Mouse (Mus musculus) adrenal gland, postnatal 0 days (tissue): Measurements from ENCODE around the gene Tmsb15b2. TPM values are rescaled to one million over a fixed set of nuclear protein-coding genes. Genes with fewer than 3 reads are reported as not detected.

Experiments used
- polyA plus RNA-seq: library from polyadenylated mRNA; unstranded; fragments of >200 nt; fragmentation: Nextera tagmentation; extraction: Ambion mirVana; gene quantifications from 2 replicates; pipeline ENCODE4 v1.2.1, GENCODE M21; 2015

Gene Tmsb15b2
- 124 and 252 TPM in 2 replicates for polyA plus RNA-seq

GRCm38 (mm10) chrX:136975397-136975796 is at the start of gene Tmsb15b2:
Gene Tmsb15b2 (minus strand): TSS chrX:136975497.

GRCm38 (mm10) chrX:136992978-136993547 is 17.8 kb upstream of the Tmsb15b2 start, which contains the start of gene Zcchc18:
Gene Zcchc18 (plus strand): TSS chrX:136993155.

DNA sequence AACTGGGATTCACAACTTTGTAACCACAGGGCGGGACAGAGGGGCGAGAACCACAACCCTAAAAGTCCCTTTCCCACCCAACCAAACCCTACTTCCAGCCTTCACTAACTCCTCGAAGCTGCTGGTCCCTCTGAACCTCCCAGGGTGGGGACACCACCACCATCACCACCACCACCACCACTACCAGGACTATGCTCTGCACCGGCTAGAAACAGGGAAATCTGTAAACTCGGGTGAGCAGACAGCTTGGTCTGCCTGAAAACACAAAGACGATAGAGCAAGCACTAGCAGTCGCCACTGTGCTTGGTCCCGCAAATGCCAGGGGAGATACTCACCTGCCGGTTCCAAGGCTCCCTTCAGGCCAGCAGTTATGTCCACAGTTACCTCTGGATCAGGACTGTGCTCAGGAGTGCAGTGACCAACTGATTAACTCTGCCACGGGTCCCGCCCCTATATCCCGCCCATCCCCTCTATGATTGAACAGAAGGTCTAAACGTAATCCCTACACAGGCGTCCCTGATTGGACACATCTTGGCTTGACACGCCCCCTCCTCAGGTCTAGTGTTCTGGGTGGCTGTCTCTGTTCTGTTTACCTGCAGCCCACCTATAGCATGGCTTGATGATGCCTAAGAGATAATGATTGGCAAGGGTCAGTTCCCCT is 1.3 kb upstream of the Tmsb15b2 start, which contains the start of the genes Tmsb15l and Tmsb15b1:
Gene Tmsb15l, minus strand, starts transcription at position 446 of the 661 bp plus-strand sequence.
Gene Tmsb15b1, minus strand, starts transcription at position 451 of the 661 bp plus-strand sequence.

GRCm38 (mm10) chrX:136927031-136927430 is 48.3 kb downstream of the Tmsb15b2 start, which contains the start of gene H2bfm:
Gene H2bfm (plus strand): TSS chrX:136927325.

Other genes starting within 250 kb of the Tmsb15b2 start
- gene Morf4l2, start 231.8 kb downstream of the Tmsb15b2 start, polyA plus RNA-seq = 428 and 432 TPM in 2 replicates
- not detected in 2 replicates for gene Glra4, start 195.4 kb downstream of the Tmsb15b2 start, polyA plus RNA-seq
- 27.1 and 43.3 TPM in 2 replicates for gene Plp1, start 152.8 kb downstream of the Tmsb15b2 start, polyA plus RNA-seq
- gene Rab9b, start 106.7 kb downstream of the Tmsb15b2 start, polyA plus RNA-seq = 0.86 and 2.1 TPM in 2 replicates
- gene H2bfm, start 48.2 kb downstream of the Tmsb15b2 start, polyA plus RNA-seq = not detected in 2 replicates
- 10.2 and 18.5 TPM in 2 replicates for gene Tmsb15l, start 1.4 kb upstream of the Tmsb15b2 start, polyA plus RNA-seq
- 63.9 and 125 TPM in 2 replicates for gene Tmsb15b1, start 1.4 kb upstream of the Tmsb15b2 start, polyA plus RNA-seq
- 34.3 and 61.9 TPM in 2 replicates for gene Zcchc18, start 17.7 kb upstream of the Tmsb15b2 start, polyA plus RNA-seq
- 9.9 TPM in 2 replicates for gene Slc25a53, start 62.8 kb upstream of the Tmsb15b2 start, polyA plus RNA-seq
- gene Fam199x, start 74.1 kb upstream of the Tmsb15b2 start, polyA plus RNA-seq = 2.4 and 2.5 TPM in 2 replicates
- not detected in 2 replicates for gene Esx1, start 146.6 kb upstream of the Tmsb15b2 start, polyA plus RNA-seq